In genomic region chr15:97368631-97369030, GRCm38 (mm10) we compare ENCODE assay signal across 13 mouse cellular contexts.
"Had no signal": no experiment of that assay in that cellular context is flagged by ENCODE, and none has a peak within 500 bp of the region (broad histone marks: within the 10 kb centered on the region; RNA-seq: fewer than 3 reads in every experiment).

No protein-coding gene starts in this region.

- H3K9ac ChIP-seq: liver, embryonic 13.5 days had no signal

- H3K27ac ChIP-seq: kidney, postnatal 0 days; left cerebral cortex, adult 2 months; liver, embryonic 13.5 days; stomach, postnatal 0 days had no signal

- H3K4me3 ChIP-seq: left cerebral cortex, adult 2 months; liver, embryonic 13.5 days had no signal

- H3K9me3 ChIP-seq: liver, embryonic 13.5 days had no signal

- H3K27me3 ChIP-seq: liver, embryonic 13.5 days had no signal

- DNase-seq: kidney, postnatal 36 days; layer of hippocampus, postnatal 36 days; lung, adult 2 months; lung, postnatal 14 days; lung, postnatal 4 days; midbrain, embryonic 14.5 days; thymus, adult 2 months; thymus, postnatal 14 days; thymus, postnatal 4 days had no signal
